Mouse (Mus musculus): ENCODE results near the gene Bpifa2.
"Not testable (repeated sequence)": the region's sequence is repeated elsewhere in the genome, so short reads cannot be mapped to it uniquely, and the experiment has no call there.

Bpifa2 gene

DNA sequence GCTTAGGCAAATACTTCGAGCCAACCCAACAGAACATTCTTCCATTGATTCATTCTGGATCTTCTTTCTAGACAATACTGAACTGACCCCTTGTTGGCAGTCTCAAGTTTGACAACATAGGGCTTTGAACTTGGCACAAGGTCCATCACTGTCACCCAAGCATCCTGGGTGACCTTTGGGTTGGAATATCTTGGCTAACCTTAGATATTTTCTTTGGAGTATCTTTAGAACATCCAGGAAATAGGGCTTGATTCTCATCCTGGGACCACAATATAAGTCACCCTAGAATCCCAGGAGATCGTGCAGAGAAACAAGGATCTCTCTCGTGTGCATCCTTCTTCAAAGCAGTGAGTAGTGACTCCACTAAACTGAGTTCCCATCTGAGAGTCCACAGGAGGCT lies at the start of gene Bpifa2:
Gene Bpifa2, plus strand, starts transcription at position 301 of the 400 bp plus-strand sequence.
- no peak for DNase-seq (ENCODE audit: low read depth, low spot score)

DNA sequence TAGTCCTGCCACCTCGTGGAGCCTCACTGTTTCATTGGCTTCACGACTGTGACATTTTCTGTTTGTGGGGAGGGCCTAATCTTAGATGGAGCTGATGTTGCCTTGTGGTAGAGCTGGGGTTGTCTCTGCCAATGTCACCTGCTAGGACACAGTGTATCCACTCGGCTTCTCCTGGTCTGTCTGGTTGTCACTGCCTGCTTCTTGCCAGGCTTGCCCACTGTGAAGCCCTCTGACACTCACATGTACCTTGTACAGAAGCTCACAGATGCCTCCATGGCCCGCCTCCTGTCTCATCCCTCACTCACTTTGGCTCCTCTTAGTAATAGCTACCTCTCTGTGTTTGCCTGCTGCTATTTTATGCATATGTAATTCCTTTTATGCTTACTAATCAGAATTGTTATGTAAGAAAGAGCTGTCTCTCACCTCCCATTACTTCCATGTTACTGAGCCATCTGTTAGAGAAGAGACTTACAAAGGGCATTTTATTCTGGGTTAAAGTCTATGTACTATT lies 45.2 kb upstream of the Bpifa2 start:
- DNase-seq (ENCODE audit: low read depth, low spot score): peak; percentile 91

DNA sequence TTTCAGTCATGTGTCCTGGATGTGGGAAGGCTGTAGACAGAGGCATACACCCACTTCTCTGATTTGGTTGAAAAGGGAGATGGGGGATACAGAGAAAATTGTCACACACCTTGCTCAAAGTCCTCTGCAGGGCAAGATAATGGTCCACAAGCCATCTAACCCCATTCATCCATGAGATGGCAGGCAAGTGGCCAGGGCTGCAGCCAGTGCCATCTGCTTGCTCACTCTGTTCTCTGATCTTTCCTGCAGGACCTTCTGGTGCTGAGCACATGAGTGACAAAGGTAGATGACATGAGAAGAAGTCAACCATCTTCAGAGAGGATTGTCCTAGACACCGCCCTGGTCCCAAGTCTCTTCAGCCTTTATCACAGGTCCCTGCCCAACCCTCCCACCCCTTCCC lies 44.7 kb upstream of the Bpifa2 start:
- peak; percentile 97 for DNase-seq (ENCODE audit: low read depth, low spot score)

DNA sequence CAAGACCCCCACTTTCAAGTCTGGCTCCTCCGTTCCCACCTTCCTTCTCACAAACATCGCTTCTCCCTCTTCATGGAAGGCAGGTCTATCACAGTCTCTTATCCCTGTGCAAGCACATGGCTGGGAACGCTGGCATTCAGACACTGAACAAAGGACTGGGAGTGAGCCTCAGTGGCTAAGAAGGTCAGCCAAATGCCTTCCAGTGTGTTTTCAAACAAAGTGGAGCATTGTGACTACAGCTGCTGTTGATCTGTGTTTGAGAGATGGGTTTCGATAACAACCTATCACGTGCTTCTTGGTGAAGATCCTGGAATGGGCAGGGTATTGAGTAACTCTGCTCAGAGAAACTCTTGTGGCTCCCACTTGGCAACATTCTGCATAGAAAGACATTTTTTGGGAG lies 37.8 kb upstream of the Bpifa2 start:
- DNase-seq (ENCODE audit: low read depth, low spot score): peak; percentile 90

DNA sequence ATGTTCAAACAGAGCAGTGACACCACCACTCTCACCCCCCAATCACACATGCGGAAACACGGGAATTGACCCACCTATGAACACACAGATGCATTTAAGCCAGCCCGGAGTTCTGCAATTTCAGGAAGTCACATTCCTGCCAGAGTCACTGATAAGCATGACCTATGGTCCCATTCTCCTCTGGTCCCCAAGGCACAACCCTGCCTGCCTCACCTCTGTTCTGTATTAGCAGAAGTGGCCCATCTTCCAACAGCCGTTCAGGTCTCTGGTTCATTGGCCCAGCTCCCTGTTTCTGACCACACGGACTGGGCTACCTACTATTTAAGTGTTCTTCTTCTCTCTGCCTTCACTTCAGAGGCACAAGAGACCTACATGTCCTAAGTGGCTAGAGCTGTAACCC lies 33.5 kb upstream of the Bpifa2 start, which contains the start of gene Bpifa6:
Gene Bpifa6, plus strand, starts transcription at position 364 of the 400 bp plus-strand sequence.
- DNase-seq (ENCODE audit: low read depth, low spot score): no peak

DNA sequence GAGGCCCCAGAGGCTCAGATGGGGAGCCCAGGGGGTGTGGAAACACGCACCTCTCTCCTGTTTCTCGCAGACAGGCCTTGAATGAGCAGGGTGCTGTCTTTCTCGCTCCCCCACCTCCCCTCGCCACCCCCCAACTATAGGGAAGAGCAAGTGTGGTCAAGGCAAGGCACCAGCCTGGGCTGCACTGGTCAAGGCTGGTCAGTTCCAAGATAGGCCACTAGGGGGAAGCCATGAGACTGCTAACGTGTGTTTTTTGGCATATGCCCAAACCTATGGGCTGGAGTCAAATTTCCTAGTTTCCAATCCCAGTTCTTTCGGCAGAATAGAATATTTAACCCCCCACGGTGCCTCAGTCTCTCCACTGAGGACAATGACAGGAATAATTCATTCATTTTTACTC lies 12.3 kb upstream of the Bpifa2 start:
- peak; percentile 79 for DNase-seq (ENCODE audit: low read depth, low spot score)

DNA sequence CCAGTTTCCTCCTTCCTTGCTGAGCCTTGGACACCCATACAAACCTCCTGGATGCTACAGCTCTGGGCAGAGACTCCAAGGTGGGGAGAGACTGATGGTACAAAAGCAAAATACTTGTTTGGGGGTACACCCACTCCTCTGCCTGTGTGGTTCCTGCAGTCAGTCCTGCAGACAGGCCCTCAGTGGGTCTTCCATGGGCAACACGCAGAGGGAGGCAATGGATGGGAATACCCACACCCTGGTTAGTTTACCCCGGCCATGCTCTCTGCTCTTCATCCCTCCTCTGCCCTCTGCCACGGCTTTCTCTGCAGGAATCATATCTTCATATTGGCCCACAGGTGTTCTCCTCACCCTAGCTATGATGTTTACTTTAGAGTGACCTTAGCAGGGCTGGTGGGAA lies 7.6 kb upstream of the Bpifa2 start:
- DNase-seq (ENCODE audit: low read depth, low spot score): no peak

DNA sequence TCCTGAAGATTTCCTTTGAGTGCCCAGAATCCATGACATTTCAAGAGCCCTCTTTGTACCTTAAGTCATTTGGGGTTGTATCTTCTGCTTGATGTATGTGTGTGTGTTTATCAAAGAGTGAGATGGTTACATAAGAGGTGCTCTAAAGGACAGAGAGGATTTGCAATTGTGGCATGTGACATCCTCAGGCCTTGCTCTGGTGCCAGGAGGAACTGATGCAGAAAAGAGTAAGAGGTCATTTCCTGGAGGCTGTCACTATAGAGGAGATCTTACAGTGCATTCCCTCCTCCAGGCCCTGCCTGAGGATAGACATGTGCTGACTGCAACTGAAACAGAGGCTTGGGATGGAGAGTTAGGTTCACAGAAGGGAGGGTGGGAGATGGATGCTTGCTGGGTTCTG lies 7.0 kb upstream of the Bpifa2 start:
- peak; percentile 3 for DNase-seq (ENCODE audit: low read depth, low spot score)

DNA sequence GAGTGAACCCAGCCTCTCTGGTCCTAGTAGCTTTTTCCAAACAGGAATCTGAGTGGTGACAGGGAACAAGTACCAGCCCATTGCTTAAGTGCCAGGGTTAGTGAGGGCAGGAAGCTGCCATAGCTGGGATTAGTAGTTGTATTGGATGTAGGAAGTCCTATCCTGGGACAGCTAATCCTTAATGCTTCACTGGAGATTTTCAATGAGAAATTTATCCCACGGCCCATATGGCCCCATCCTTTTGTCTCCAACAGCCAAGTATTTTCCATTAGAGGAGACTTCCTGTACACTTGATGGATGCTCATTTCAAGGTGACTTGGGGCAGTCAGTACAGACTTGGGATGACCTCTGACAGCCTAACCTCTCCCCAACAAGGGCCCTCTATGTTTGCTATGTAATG lies 3.6 kb upstream of the Bpifa2 start:
- no peak for DNase-seq (ENCODE audit: low read depth, low spot score)

DNA sequence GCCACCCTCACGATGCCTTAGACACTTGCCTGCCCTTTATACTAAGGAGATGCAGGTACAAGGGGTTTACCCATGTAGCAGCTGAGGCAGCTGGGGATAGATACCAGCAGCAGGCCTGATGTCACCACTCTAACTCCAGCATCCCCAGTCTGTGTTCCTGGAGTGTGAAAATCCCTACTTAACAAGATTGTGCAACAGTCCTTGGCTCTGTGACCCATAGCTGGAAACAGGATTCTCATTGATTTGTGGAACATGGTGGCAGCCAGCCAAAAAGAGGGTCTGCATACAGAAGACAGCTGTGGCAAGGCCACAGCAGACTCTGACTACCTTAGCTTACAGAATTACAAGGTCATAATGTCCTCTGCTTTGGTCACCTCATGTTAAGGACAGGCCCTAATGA lies 3.0 kb upstream of the Bpifa2 start:
- no peak for DNase-seq (ENCODE audit: low read depth, low spot score)

DNA sequence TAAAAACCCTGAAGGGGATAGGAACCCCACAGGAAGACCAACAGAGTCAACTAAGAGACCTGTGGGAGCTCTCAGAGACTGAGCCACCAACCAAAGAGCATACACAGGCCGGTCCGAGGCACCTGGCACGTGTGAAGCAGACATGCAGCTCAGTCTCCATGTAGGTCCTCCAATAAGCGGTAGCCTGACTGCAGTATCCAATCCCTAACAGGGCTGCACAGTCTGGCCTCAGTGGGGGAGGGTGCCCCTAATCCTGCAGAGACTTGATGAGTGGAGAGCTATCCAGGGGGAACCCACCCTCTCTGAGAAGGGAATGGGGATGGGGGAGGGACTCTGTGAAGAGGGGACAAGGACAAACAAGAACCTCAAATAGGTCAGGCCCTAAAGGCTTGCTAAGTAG lies 2.3 kb upstream of the Bpifa2 start:
- DNase-seq (ENCODE audit: low read depth, low spot score): no peak

DNA sequence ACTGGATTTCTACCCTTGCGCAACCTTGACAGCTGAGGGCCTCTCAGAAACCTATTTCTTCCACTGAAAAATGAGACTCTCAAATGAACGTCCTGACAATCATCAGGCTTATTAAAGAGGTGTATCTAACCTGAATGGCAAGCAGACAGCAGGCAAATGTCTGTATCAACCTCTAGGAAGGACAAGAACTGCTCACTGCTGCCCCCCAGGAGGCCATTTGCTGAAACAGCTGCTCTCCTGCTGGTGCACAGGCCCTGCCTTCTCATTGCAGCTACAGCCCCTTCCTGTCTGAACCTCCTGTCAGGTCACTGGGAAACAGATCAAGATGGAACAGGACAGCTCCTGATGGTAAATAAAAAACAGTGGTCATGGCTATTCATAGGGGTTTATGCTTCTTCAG lies 1.7 kb upstream of the Bpifa2 start:
- no peak for DNase-seq (ENCODE audit: low read depth, low spot score)

DNA sequence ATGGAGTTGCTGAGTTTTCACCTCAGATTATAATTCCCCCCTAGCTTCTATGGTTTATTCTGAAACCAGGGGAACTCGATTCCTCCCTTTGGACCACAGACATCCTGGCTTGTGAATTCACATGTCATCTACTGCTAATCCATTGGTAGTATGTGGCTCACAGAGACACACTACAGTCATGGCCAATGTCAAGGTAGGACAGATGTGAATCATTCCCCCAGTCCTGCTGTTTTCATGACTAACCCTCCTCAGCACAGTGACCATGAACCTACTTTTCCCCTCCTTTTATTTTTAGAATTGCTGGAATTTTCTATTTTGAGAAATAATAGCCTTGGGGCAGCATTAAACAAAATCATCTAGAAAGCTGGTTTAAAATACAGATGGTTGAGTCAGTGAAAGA lies 684 bp upstream of the Bpifa2 start:
- DNase-seq (ENCODE audit: low read depth, low spot score): no peak

DNA sequence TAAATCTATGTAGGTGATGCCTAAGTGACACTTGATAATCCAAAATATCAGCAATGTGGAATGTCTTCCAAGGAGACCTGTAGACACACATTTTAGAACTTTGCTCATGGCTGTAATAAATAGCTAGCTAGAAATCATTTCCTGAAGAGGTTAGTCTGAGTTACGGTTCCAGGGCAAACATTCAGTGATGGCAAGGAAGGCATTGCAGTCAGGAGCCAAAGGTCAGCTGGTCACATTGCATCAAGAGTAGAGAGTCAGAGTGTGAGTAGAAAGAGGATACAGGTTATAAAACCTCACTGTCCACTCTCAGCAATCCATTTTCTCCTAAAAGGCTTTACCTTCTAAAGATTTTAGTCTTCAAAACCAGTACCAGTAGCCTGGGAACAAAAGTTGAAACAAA lies 9.9 kb downstream of the Bpifa2 start:
- no peak for DNase-seq (ENCODE audit: low read depth, low spot score)

DNA sequence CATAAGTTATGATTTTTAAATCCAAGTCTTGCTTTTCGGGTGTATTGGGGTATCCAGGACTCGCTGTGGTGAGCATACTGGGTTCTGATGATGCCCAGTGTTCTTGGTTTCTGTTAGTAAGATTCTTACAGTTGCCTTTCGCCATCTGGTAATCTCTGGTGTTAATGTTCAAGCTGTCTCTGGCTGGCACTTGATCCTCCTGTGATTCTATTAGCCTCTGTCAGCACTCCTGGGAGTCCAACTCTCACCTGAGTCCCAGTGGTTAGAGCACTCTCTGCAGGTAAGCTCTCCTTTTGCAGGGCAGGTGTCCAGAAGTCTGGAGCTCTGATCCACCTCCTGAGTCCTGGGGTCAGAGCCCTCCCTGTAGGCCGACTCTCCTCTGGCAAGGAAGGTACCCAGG lies 16.6 kb downstream of the Bpifa2 start:
- DNase-seq (ENCODE audit: low read depth, low spot score): not testable (repeated sequence)

DNA sequence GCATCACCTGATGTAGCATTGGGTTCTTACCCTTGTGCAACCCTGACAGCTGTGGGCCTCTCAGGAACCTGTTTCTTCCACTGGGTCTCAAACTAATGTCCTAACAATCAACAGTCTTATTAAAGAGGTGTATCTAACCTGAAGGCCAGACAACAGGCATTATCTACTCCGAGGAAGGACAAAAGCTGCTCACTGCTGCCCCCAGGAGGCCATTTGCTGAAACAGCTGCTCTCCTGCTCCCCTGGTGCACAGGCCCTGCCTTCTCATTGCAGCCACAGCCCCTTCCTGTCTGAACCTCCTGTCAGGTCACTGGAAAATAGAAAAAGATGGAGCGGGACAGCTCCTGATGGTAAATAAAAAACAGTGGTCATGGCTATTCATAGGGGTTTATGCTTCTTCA lies 30.9 kb downstream of the Bpifa2 start:
- DNase-seq (ENCODE audit: low read depth, low spot score): peak; percentile 53

DNA sequence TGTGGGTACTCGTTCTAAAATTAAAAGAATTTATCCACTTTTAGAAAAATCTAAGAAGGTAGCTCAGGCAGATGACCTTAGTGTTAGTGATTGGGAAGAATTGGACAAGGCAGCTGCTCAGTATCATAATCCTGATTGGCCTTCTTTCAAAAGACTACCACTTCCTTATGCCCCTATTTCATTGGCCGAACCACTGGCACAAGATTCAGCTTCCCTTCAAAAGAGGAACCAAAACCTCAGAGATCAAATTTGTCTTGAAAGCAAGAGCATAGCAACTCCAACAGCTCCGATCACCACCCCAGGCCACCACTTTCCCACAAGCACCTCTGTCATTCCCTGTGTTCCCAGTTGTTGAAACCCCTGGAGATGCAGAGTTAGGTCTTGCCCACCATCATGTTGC lies 36.7 kb downstream of the Bpifa2 start:
- no peak for DNase-seq (ENCODE audit: low read depth, low spot score)

DNA sequence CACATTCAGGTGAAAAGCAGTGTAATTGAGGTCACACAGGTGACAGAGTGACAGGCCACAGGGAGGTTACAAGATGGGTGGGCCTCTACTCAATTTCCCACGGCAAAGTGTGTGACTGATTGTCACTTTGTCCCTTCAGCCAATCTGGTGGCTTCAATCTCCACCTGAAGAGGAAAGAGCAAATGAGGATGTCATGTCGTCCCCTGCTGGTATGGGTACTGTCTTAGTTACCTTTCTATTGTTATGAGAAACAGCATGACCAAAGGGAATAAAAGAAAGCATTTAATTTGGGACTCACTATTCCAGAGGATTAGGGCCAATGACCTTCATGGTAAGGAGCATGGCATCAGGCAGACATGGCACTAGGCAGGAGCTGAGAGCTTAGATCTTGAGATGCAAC lies 50.6 kb downstream of the Bpifa2 start:
- DNase-seq (ENCODE audit: low read depth, low spot score): no peak
